Mouse (Mus musculus) hindbrain, embryonic 15.5 days (tissue): ENCODE measurements around the gene Mroh2a. TPM values are rescaled to one million over a fixed set of nuclear protein-coding genes. Genes with fewer than 3 reads are reported as not detected.

Experiments used
- ATAC-seq: fragments of 200-750 bp; cut with Nextera tagmentation; 2 replicates; pipeline ENCODE4 v1.8.0; 2017; ENCODE audit warnings: low read depth, moderate number of reproducible peaks, moderate TSS enrichment; ENCODE audit not compliant: low FRiP score
- H3K27ac ChIP-seq: fragments of 300-500 bp; sonication (generic); replicated peaks from 2 replicates; pipeline ENCODE4 v1.5.1; 2015; ENCODE audit warnings: mild to moderate bottlenecking, inconsistent platforms
- H3K27me3 ChIP-seq: fragments of 300-500 bp; sonication (generic); 2 replicates; pipeline ENCODE4 v1.6.1; 2015; ENCODE audit warnings: control low read depth, inconsistent platforms
- H3K36me3 ChIP-seq: fragments of 300-500 bp; sonication (generic); 2 replicates; pipeline ENCODE4 v1.6.1; 2015; ENCODE audit warnings: control low read depth, inconsistent platforms
- H3K4me1 ChIP-seq: fragments of 300-500 bp; sonication (generic); replicated peaks from 2 replicates; pipeline ENCODE4 v1.6.1; 2015; ENCODE audit warnings: control low read depth, inconsistent platforms
- H3K4me2 ChIP-seq: fragments of 300-500 bp; sonication (generic); 2 replicates; pipeline ENCODE4 v1.6.1; 2015; ENCODE audit warnings: moderate library complexity, mild to moderate bottlenecking, inconsistent platforms
- H3K4me3 ChIP-seq: fragments of 300-500 bp; sonication (generic); 2 replicates; pipeline ENCODE4 v1.5.1; 2015; ENCODE audit warnings: mild to moderate bottlenecking, inconsistent platforms
- H3K9ac ChIP-seq: fragments of 300-500 bp; sonication (generic); 2 replicates; pipeline ENCODE4 v1.6.1; 2015; ENCODE audit warnings: inconsistent platforms
- H3K9me3 ChIP-seq: fragments of 300-500 bp; sonication (generic); 2 replicates; pipeline ENCODE4 v1.6.1; 2016; ENCODE audit warnings: control low read depth, inconsistent platforms
- WGBS: fragments of 180-500 bp; shearing (Covaris S2); methylation state at CpG from one replicate; pipeline ENCODE4 v1.1.7; 2015; 5-methylcytosine and 5-hydroxymethylcytosine counted together
- polyA plus RNA-seq: library from polyadenylated mRNA; unstranded; fragments of >200 nt; fragmentation: Nextera tagmentation; extraction: Ambion mirVana; gene quantifications from 2 replicates; pipeline ENCODE4 v1.2.1, GENCODE M21; 2015

Gene Mroh2a
- polyA plus RNA-seq, 1 experiment from 2014 or later: 0.57 TPM

GRCm38 (mm10) chr1:88275698-88276523, 49.1 kb downstream of the Mroh2a start:
- H3K9ac ChIP-seq: peak overlapping the region; percentile 52
- H3K27ac ChIP-seq: no peak overlapping the region
- no peaks in the 10 kb centered on the region for H3K9me3 ChIP-seq
- 69% methylated on average over 13 of the region's 13 CpGs for WGBS
- peaks cover 21% of the 10 kb centered on the region for H3K4me1 ChIP-seq
- ATAC-seq: no peak
- H3K4me3 ChIP-seq: peak overlapping the region; percentile 42
- no peaks in the 10 kb centered on the region for H3K27me3 ChIP-seq
- peak overlapping the region; percentile 56 for H3K4me2 ChIP-seq
- H3K36me3 ChIP-seq: 0 out of 2 replicates have a peak, but pooled peaks cover 14% of the 10 kb centered on the region

- peak; percentile 46 for ATAC-seq
- WGBS: 24% methylated on average over 10 of the region's 10 CpGs
These were observed 49.8 kb downstream of the Mroh2a start for GRCm38 (mm10) chr1:88276524-88277097.

GRCm38 (mm10) chr1:88277098-88277817, 50.5 kb downstream of the Mroh2a start, which contains the start of the genes Hjurp and Trpm8:
Hjurp (minus strand) TSS chr1:88277633.
Trpm8 (plus strand) TSS chr1:88277661.
- no peaks in the 10 kb centered on the region for H3K27me3 ChIP-seq
- H3K4me1 ChIP-seq: peaks cover 21% of the 10 kb centered on the region
- peak within 1 kb of the TSS; percentile 57 for H3K27ac ChIP-seq
- peak within 1 kb of the TSS; percentile 56 for H3K4me2 ChIP-seq
- H3K4me3 ChIP-seq: peak within 1 kb of the TSS; percentile 42
- ATAC-seq: peak; percentile 97
- whole genome bisulfite sequencing: under 1% methylated on average over 50 of the region's 50 CpGs
- H3K9me3 ChIP-seq: peaks cover 4% of the 10 kb centered on the region; the same call in 1 of the 2 replicates
- H3K9ac ChIP-seq: peak within 1 kb of the TSS; percentile 52
- 0 out of 2 replicates have a peak, but pooled peaks cover 14% of the 10 kb centered on the region for H3K36me3 ChIP-seq

More at GRCm38 (mm10) chr1:88276524-88277097, 49.8 kb downstream of the Mroh2a start:
- H3K9ac ChIP-seq: peak overlapping the region; percentile 52
- peak overlapping the region; percentile 57 for H3K27ac ChIP-seq
- H3K4me2 ChIP-seq: peak overlapping the region; percentile 56
- H3K36me3 ChIP-seq: 0 out of 2 replicates have a peak, but pooled peaks cover 14% of the 10 kb centered on the region
- H3K9me3 ChIP-seq: no peaks in the 10 kb centered on the region
- H3K4me3 ChIP-seq: peak overlapping the region; percentile 42
- peaks cover 21% of the 10 kb centered on the region for H3K4me1 ChIP-seq
- no peaks in the 10 kb centered on the region for H3K27me3 ChIP-seq

DNA sequence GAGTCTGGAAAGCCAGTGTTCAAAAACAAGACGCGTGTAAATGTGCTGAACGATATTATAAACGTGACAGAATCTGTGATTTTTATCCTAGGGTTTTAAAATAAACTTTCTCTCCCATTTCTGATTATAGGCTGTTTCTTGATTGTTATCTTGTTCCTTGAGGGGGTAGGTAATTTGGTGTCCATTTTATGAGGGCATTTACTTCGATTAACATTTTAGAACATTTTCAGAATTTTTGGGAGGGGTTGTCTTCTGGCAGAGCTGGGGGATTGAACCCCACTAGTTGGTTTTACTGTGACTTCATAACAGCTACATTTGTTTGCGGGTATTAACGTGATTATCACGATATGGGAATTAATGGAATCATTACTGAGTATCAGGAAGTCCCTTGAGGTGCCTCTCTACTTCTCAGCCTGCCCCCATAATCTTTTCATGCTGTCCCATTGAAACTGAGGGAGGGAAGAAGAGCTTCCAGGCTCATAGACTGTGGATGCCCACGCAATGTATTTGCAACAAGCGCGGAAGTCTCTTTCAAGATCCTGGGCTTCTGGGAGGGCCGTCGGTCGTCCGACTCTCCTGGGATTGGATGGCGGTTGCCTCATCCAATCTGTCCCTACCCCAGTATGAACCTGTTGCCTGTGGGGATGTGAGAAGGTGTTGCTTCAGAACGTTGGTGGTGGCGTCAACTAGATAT, 51.2 kb downstream of the Mroh2a start:
- Histone ChIP-seq H3K9ac (peak overlapping the region; percentile 52), H3K4me3 (peak overlapping the region; percentile 42), H3K9me3 (peaks cover 8% of the 10 kb centered on the region; the same call in 1 of the 2 replicates), H3K4me1 (peaks cover 21% of the 10 kb centered on the region), H3K27me3 (no peaks in the 10 kb centered on the region), H3K27ac (peak overlapping the region; percentile 15), H3K36me3 (0 out of 2 replicates have a peak, but pooled peaks cover 10% of the 10 kb centered on the region), H3K4me2 (peak overlapping the region; percentile 56)
- 66% methylated on average over 18 of the region's 18 CpGs for WGBS
- peak; percentile 9 for ATAC-seq

DNA sequence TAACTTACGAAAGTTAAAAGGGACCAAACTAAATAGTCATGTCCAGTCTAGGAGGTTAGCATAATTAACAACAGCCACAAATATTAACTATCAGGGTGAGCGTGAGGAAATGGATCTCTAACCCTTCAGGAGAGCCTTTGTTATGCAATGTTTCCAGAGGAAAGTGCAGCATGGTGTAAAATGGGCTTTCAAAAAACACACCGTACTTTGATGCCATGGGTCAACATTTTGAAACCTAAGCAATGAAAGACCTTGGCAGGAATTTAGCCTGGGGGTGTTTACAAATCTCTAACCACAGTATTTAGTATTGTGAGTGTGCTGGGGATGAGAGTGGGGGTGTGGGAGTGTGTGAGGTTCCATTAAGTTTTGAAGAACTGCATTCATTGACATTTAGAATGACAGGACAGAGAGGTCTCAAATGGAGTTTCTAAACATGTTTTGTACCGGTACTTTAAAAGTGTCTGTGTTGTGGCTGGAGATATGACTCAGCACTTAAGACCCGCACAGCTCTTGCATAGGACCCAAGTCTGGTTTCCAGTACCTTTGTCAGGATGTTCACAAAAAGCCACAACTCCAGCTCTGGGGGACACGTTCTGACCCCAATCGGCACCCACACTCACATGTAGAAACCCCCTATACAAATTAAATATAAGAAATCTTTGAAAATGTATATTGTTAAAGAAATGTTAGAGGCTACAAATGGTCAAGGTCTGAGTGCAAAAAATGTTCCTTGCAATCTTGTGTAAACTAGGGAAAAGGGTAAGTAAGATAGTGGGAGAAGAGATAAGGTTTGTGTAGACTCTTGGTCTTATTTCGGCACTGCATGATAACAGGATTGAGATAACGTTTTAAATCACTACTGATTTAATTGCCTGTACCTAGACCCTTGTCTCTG, 52.6 kb downstream of the Mroh2a start:
- Histone ChIP-seq H3K9ac (no peak overlapping the region), H3K36me3 (no peaks in the 10 kb centered on the region), H3K27ac (no peak overlapping the region), H3K4me2 (no peak overlapping the region), H3K9me3 (peaks cover 19% of the 10 kb centered on the region; the same call in 1 of the 2 replicates), H3K4me3 (no peak overlapping the region), H3K4me1 (peaks cover 21% of the 10 kb centered on the region), H3K27me3 (no peaks in the 10 kb centered on the region)
- ATAC-seq: no peak
- WGBS: 70% methylated on average over 9 of the region's 9 CpGs

- H3K4me2 ChIP-seq: no peak overlapping the region
- H3K27ac ChIP-seq: no peak overlapping the region
- peaks cover 21% of the 10 kb centered on the region for H3K4me1 ChIP-seq
- 76% methylated on average over 15 of the region's 15 CpGs for WGBS
- H3K9me3 ChIP-seq: peaks cover 25% of the 10 kb centered on the region; the same call in 1 of the 2 replicates
- H3K36me3 ChIP-seq: no peaks in the 10 kb centered on the region
- no peak for ATAC-seq
- H3K27me3 ChIP-seq: no peaks in the 10 kb centered on the region
- no peak overlapping the region for H3K9ac ChIP-seq
- H3K4me3 ChIP-seq: no peak overlapping the region
These were observed 53.4 kb downstream of the Mroh2a start for GRCm38 (mm10) chr1:88280006-88280690.

- no peak for ATAC-seq
- peaks cover 25% of the 10 kb centered on the region; the same call in 1 of the 2 replicates for H3K9me3 ChIP-seq
- H3K4me3 ChIP-seq: no peak overlapping the region
- no peaks in the 10 kb centered on the region for H3K36me3 ChIP-seq
- no peaks in the 10 kb centered on the region for H3K27me3 ChIP-seq
- H3K9ac ChIP-seq: no peak overlapping the region
- 61% methylated on average over 3 of the region's 3 CpGs for WGBS
- no peak overlapping the region for H3K27ac ChIP-seq
- no peak overlapping the region for H3K4me2 ChIP-seq
- H3K4me1 ChIP-seq: peaks cover 6% of the 10 kb centered on the region
These were observed 55.5 kb downstream of the Mroh2a start for GRCm38 (mm10) chr1:88282301-88282700.

GRCm38 (mm10) chr1:88283376-88284227, 56.8 kb downstream of the Mroh2a start:
- no peak overlapping the region for H3K27ac ChIP-seq
- H3K27me3 ChIP-seq: no peaks in the 10 kb centered on the region
- no peak overlapping the region for H3K4me2 ChIP-seq
- H3K9me3 ChIP-seq: peaks cover 30% of the 10 kb centered on the region
- H3K4me3 ChIP-seq: no peak overlapping the region
- WGBS: 82% methylated on average over 15 of the region's 15 CpGs
- ATAC-seq: no peak
- H3K9ac ChIP-seq: no peak overlapping the region
- no peaks in the 10 kb centered on the region for H3K4me1 ChIP-seq
- no peaks in the 10 kb centered on the region for H3K36me3 ChIP-seq

DNA sequence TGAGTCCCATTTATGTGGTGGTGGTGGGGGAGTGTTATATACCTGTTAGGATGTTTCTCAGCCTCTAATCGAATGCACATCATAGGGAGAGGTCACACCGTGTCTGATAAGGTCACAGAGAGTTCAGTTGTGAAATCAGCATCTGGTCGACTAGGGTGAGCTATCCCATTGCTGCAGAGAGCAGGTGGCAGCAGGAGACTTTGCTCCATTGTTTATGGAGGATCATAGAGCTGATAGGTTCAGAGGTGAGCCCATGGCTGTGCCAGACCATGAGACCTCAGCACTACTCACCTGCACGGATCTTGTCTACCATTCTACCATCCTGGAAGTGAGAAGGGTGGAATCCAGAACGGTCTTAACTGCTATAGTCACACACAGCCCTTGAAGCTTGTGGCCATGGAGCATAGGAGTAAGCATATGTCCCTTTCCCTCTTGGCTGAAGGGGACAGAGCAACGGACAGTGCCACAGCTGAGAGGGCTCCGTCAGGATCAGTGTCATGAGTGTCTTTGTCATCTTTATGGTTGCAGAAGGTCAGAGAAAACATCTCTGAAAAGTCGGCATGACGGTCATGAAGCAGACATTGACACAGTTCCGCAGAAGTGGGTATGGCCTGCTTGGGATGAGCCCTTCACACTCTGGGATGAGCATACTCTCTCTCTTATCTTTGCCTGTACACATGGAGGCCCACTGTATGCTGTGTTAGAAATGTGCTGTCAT, 57.6 kb downstream of the Mroh2a start:
- Histone ChIP-seq H3K4me3 (no peak overlapping the region), H3K4me1 (no peaks in the 10 kb centered on the region), H3K9me3 (peaks cover 35% of the 10 kb centered on the region), H3K36me3 (no peaks in the 10 kb centered on the region), H3K9ac (no peak overlapping the region), H3K27ac (no peak overlapping the region), H3K4me2 (no peak overlapping the region), H3K27me3 (no peaks in the 10 kb centered on the region)
- WGBS: 65% methylated on average over 10 of the region's 10 CpGs
- ATAC-seq: peak; percentile 35; the same call in 1 of the 2 replicates
